Mouse (Mus musculus): ENCODE results near the gene Armc5. TPM values are rescaled to one million over a fixed set of nuclear protein-coding genes. Genes with fewer than 3 reads are reported as not detected.

The Armc5 gene
- polyA plus RNA-seq, 1 experiment = 15.0 TPM

DNA sequence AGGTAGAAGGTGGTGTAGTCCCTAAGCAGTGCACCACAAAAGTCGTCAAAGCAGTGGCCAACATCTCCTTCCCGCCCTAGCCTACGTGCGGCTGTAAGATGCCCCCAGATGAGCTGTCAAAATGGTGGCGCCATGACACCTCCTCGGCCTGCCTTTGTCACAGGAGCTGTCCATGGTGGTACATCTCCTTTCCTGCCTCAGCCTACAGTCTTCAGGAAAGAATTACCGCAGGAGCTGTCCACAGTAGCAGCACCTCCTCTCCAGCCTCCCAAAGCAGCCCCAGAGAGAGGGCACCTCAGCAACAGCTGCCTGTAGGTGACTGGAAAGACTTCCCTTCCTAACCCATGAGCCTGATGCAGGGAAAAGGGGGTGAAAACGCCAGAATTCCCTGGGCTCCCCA is 5.4 kb upstream of the Armc5 start:
- peaks cover 19% of the 10 kb centered on the region for H3K4me1 ChIP-seq (ENCODE audit: control insufficient read depth, insufficient read depth, low read length)
- H3K27ac ChIP-seq (ENCODE audit: insufficient read depth, low read depth, low read length) = no peak overlapping the region
- no peak for TF ChIP-seq POLR2A (IDR thresholded peaks at IDR 0.05; ENCODE audit: borderline replicate concordance, low read depth, low read length)
- no peak for TF ChIP-seq CTCF (IDR thresholded peaks at IDR 0.05; ENCODE audit: low read depth, low read length)
- H3K4me3 ChIP-seq (ENCODE audit: insufficient read depth, low read length) = no peak overlapping the region

DNA sequence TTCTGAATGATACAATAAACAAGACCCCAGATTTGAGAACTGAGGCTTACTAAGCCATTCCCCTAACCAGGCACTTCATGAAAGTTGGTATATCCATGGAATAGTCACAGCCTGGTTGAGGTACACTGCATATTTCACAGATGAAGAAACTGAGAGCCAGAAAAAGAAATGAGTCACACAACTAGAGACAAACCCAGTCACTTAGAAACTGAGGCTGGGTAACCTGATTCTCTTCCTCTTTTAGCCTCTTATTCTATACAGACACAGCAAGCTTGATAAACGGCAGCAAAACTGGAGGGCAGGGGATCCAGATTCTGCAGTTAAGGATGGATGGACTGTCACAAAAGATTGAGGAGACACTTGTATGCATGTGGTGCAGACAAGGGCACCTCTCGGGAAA is 2.3 kb upstream of the Armc5 start:
- no peak overlapping the region for H3K4me3 ChIP-seq (ENCODE audit: insufficient read depth, low read length)
- H3K27ac ChIP-seq (ENCODE audit: insufficient read depth, low read depth, low read length) = no peak overlapping the region
- no peak for TF ChIP-seq CTCF (IDR thresholded peaks at IDR 0.05; ENCODE audit: low read depth, low read length)
- no peak for TF ChIP-seq POLR2A (IDR thresholded peaks at IDR 0.05; ENCODE audit: borderline replicate concordance, low read depth, low read length)
- H3K4me1 ChIP-seq (ENCODE audit: control insufficient read depth, insufficient read depth, low read length) = peaks cover 24% of the 10 kb centered on the region

- Histone ChIP-seq H3K4me1 (ENCODE audit: control insufficient read depth, insufficient read depth, low read length) (peaks cover 24% of the 10 kb centered on the region), H3K4me3 (ENCODE audit: insufficient read depth, low read length) (no peak overlapping the region), H3K27ac (ENCODE audit: insufficient read depth, low read depth, low read length) (no peak overlapping the region)
- TF ChIP-seq CTCF (IDR thresholded peaks at IDR 0.05; ENCODE audit: low read depth, low read length) (no peak), POLR2A (IDR thresholded peaks at IDR 0.05; ENCODE audit: borderline replicate concordance, low read depth, low read length) (no peak)
Observed at GRCm38 (mm10) chr7:128235481-128235880, 1.7 kb upstream of the Armc5 start.

- Histone ChIP-seq H3K27ac (ENCODE audit: insufficient read depth, low read depth, low read length) (peak overlapping the region; percentile 100), H3K4me1 (ENCODE audit: control insufficient read depth, insufficient read depth, low read length) (peaks cover 24% of the 10 kb centered on the region), H3K4me3 (ENCODE audit: insufficient read depth, low read length) (no peak overlapping the region)
- no peak for TF ChIP-seq CTCF (IDR thresholded peaks at IDR 0.05; ENCODE audit: low read depth, low read length)
- no peak for TF ChIP-seq POLR2A (IDR thresholded peaks at IDR 0.05; ENCODE audit: borderline replicate concordance, low read depth, low read length)
Observed at GRCm38 (mm10) chr7:128236426-128236825, 716 bp upstream of the Armc5 start.

GRCm38 (mm10) chr7:128237593-128237926 is 418 bp downstream of the Armc5 start:
- H3K27ac ChIP-seq (ENCODE audit: insufficient read depth, low read depth, low read length) = peak overlapping the region; percentile 100
- peak overlapping the region; percentile 96 for H3K4me3 ChIP-seq (ENCODE audit: insufficient read depth, low read length)
- TF ChIP-seq POLR2A (IDR thresholded peaks at IDR 0.05; ENCODE audit: borderline replicate concordance, low read depth, low read length) (no peak), CTCF (IDR thresholded peaks at IDR 0.05; ENCODE audit: low read depth, low read length) (no peak)
- peaks cover 24% of the 10 kb centered on the region for H3K4me1 ChIP-seq (ENCODE audit: control insufficient read depth, insufficient read depth, low read length)

- Histone ChIP-seq H3K4me3 (ENCODE audit: insufficient read depth, low read length) (peak within 1 kb of the TSS; percentile 96), H3K4me1 (ENCODE audit: control insufficient read depth, insufficient read depth, low read length) (peaks cover 24% of the 10 kb centered on the region), H3K27ac (ENCODE audit: insufficient read depth, low read depth, low read length) (peak within 1 kb of the TSS; percentile 100)
- no peak for TF ChIP-seq CTCF (IDR thresholded peaks at IDR 0.05; ENCODE audit: low read depth, low read length)
- no peak for TF ChIP-seq POLR2A (IDR thresholded peaks at IDR 0.05; ENCODE audit: borderline replicate concordance, low read depth, low read length)
Observed at GRCm38 (mm10) chr7:128237927-128238778, 1.0 kb downstream of the Armc5 start, which contains the start of gene 9130023H24Rik. Gene 9130023H24Rik, minus strand, starts transcription at chr7:128238031.

GRCm38 (mm10) chr7:128238991-128239390 is 1.8 kb downstream of the Armc5 start:
- peak overlapping the region; percentile 6; the same call in 1 of the 2 replicates for H3K27ac ChIP-seq (ENCODE audit: insufficient read depth, low read depth, low read length)
- peaks cover 24% of the 10 kb centered on the region for H3K4me1 ChIP-seq (ENCODE audit: control insufficient read depth, insufficient read depth, low read length)
- no peak for TF ChIP-seq CTCF (IDR thresholded peaks at IDR 0.05; ENCODE audit: low read depth, low read length)
- TF ChIP-seq POLR2A (IDR thresholded peaks at IDR 0.05; ENCODE audit: borderline replicate concordance, low read depth, low read length) = no peak
- peak overlapping the region; percentile 49 for H3K4me3 ChIP-seq (ENCODE audit: insufficient read depth, low read length)

GRCm38 (mm10) chr7:128240131-128240784 is 3.1 kb downstream of the Armc5 start:
- no peak for TF ChIP-seq CTCF (IDR thresholded peaks at IDR 0.05; ENCODE audit: low read depth, low read length)
- TF ChIP-seq POLR2A (IDR thresholded peaks at IDR 0.05; ENCODE audit: borderline replicate concordance, low read depth, low read length) = no peak
- Histone ChIP-seq H3K4me3 (ENCODE audit: insufficient read depth, low read length) (no peak overlapping the region), H3K27ac (ENCODE audit: insufficient read depth, low read depth, low read length) (no peak overlapping the region), H3K4me1 (ENCODE audit: control insufficient read depth, insufficient read depth, low read length) (peaks cover 15% of the 10 kb centered on the region)

GRCm38 (mm10) chr7:128242331-128242730 is 5.2 kb downstream of the Armc5 start:
- TF ChIP-seq POLR2A (IDR thresholded peaks at IDR 0.05; ENCODE audit: borderline replicate concordance, low read depth, low read length) (no peak), CTCF (IDR thresholded peaks at IDR 0.05; ENCODE audit: low read depth, low read length) (no peak)
- peaks cover 2% of the 10 kb centered on the region; the same call in 1 of the 2 replicates for H3K4me1 ChIP-seq (ENCODE audit: control insufficient read depth, insufficient read depth, low read length)
- no peak overlapping the region for H3K4me3 ChIP-seq (ENCODE audit: insufficient read depth, low read length)
- H3K27ac ChIP-seq (ENCODE audit: insufficient read depth, low read depth, low read length) = no peak overlapping the region

- H3K27ac ChIP-seq (ENCODE audit: insufficient read depth, low read depth, low read length) = no peak overlapping the region
- peaks cover 2% of the 10 kb centered on the region; the same call in 1 of the 2 replicates for H3K4me1 ChIP-seq (ENCODE audit: control insufficient read depth, insufficient read depth, low read length)
- TF ChIP-seq POLR2A (IDR thresholded peaks at IDR 0.05; ENCODE audit: borderline replicate concordance, low read depth, low read length) = no peak
- TF ChIP-seq CTCF (IDR thresholded peaks at IDR 0.05; ENCODE audit: low read depth, low read length) = no peak
- no peak overlapping the region for H3K4me3 ChIP-seq (ENCODE audit: insufficient read depth, low read length)
Observed at GRCm38 (mm10) chr7:128243921-128244320, 6.8 kb downstream of the Armc5 start.
